Mouse (Mus musculus) lung, adult 18-20 months (tissue): ENCODE measurements around the gene Zbtb17.

Source experiments
- DNase-seq, 2 experiments: peaks; one replicate each; pipeline ENCODE4 v3.0.0; 2022; ENCODE audit warnings: mixed read lengths in 2 of 2

The Zbtb17 gene

GRCm38 (mm10) chr4:141444451-141445327, at the start of gene Zbtb17:
Gene Zbtb17, plus strand, starts transcription at chr4:141444654.
- peak; percentile 86 to 89 for DNase-seq

DNA sequence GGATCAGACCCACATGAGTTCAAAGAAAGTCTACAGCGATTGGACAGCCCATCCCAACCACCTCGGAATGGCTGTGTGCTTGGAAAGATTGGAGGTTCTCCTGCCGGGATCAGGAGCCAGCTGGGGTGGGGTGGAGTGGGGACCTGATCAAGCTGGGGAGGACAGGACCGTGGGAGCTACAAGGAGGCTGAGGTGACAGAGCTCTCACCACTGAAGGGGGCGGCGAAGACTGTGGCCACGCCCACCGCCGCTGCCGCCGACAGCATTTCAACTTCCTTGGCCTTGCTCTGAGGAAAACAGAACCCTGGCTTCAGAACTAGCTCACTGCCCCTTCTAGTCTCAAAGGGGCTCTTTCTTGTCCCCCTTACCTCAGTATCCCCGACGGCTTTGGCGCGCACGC, 49.7 kb upstream of the Zbtb17 start:
- no peak for DNase-seq

GRCm38 (mm10) chr4:141397861-141398260, 46.6 kb upstream of the Zbtb17 start:
- DNase-seq, result no peak

GRCm38 (mm10) chr4:141398545-141398944, 45.9 kb upstream of the Zbtb17 start, which contains the start of gene Clcnka:
Gene Clcnka, minus strand, starts transcription at chr4:141398724.
- DNase-seq, result no peak

DNA sequence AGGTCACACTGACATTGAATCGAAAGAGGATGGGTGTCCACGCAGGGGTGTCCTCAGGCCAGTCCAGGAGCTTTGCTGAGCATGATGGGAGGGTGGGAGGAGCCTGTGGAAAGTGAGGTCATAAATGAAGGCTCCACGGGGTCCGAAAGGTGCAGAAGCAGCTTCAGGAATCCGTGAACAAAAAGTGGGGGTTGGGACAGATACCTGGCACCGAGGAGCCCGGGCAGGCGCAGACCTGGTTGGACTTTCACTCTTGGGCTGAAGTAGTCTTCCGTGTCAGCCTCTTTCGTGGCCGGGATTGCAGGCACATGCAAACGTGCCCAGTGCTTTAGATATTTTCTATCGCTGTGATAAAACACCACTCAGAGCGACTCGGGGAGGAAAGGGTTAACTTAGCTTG, 44.3 kb upstream of the Zbtb17 start:
- DNase-seq, result no peak

DNA sequence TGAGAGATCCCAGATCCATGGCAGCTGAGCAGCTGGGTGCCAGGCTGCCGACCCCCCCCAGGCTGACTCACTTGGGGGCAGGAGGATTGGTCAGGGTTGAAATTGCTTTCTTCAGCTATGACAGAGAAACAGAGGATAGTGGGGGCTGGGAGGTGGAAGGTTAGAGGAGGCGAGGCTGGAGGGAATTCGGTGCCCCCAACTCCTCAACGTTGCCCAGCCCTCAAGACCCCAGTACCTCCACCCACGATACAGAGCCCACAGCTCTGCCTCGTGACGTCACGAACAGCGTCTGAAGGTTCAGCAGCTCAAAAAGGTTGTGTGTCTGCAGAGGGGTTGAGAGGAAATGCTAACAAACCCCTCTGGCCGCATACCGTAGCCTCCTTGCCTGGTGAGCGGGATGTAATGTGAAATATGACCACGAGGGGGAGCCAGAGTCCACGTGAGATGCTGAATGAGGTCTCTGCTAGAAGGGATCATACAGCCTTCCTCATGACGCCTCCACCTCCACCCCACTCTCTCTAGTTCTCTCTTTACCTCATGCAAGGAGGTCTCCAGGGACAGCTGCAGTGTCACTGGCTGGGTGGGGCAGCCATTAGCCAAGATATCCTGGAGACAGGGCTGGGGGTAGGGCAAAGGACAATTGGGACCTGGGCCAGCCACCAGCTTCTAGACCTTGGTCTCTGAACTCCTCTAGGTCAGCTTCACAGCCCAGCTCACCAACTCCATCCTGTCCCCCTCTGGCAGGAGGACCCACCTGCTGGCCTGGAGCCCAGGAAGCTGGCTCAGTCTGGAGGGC, 39.7 kb upstream of the Zbtb17 start:
- peak; percentile 79 for DNase-seq

- DNase-seq, result no peak
Observed at GRCm38 (mm10) chr4:141405314-141405622, 39.2 kb upstream of the Zbtb17 start.

DNA sequence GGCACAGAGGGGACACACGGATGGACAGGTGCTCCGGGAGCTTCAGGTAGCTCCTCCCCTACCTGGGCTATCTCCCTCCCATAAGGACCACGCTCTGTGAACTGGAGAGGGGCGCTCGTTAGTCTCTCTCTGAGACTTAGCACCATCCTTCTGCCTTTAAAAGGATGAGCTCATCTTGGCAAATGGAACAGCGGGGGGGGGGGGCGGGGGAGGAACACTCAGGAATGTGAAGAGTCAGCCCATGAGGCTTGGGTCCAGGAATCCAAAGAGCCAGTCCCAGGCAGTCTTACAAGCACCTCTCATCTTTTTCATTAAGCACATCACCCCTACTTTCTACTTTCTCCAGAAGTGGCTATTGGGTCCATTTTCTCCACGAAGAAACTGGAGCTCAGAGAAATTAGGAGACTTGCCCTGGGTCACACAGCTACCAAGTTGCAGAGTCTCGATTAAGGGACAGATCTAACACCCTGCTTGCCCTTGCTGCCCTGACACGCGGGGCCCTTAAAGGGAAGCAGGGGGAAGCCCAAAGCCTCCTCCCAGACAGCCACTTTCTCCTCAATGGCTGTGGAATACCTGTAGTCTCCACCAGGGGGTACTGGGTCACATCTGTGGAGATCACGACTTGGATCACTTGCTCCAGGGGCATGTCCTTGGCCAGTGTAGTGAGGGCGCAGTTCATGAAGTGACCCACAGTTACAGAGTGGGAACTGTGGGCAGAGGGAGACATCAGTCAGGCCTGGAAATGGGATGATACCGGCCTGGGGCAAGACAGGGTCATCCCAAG, 37.7 kb upstream of the Zbtb17 start:
- peak; percentile 42 to 52 for DNase-seq

DNA sequence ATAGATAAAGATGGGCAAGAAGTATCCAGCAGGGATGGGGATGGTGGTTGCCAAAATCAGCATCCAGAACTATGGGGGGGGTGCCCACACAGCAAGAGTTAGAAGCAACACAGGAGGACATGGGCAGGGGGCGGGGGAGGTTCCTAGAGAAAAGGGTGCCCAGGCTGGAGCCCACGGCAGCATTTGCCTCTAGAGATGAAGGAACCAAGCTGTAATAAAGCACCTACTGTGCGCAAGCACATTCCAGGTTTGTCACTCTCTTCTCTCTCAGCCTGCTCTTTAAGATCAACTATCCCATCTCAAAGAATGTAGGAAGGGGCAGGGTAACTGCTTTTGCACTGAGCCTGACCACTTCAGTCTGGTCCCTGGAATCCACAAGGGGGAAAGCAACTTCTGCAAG, 35.9 kb upstream of the Zbtb17 start:
- DNase-seq, result no peak

DNA sequence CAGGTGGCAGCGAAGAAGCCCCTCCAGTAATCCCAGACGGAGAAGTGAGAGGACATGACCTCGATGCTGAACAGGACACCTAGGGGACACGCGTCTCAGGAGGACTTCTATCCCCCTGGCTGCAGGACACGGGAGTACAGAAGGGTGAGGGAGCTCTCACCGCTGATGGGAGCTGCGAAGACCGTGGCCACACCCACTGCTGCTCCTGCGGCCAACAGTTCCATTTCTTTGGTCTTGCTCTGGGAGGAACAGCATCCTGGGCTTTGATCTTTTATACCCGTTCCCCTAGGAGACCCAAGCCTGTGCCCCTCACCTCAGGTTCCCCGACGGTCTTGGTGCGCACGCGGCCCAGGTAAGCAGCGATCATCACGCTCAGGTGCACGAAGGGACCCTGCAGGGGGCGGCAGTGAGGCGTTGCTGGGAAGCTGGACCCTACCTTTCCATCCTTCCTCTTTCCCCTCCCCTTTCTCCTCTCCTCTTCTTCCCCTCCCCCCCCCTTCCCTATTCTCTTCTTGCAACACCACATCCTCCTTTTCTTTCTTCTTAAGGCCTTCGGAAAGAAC, 32.9 kb upstream of the Zbtb17 start:
- DNase-seq, result no peak

DNA sequence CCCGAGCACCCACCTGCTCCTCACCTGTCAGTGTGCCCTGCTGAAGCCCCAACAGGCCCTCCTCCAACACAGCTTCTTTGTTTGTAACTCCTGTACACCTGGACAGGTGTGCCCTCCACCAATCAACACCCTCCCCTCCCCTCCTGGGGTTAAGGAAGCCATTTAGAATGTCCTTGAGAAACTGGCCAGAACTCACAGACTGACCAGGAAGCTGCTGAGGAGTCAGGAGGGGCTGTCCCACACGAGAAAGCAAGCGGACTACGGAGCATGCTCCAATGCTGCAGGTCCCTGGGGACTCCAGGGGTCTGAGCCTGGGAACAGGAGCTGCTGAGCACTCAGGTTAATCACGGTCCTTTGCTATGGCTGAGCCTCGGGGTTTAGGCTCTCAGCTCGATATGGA, 28.5 kb upstream of the Zbtb17 start, which contains the start of gene Clcnkb:
Clcnkb (minus strand) TSS at position 91 of the 400 bp plus-strand sequence.
- no peak for DNase-seq

GRCm38 (mm10) chr4:141419398-141420191, 24.9 kb upstream of the Zbtb17 start:
- DNase-seq, result peak; percentile 33 to 53

GRCm38 (mm10) chr4:141420192-141420829, 24.1 kb upstream of the Zbtb17 start, which contains the start of gene Hspb7:
Gene Hspb7, plus strand, starts transcription at chr4:141420779.
- DNase-seq, result no peak

DNA sequence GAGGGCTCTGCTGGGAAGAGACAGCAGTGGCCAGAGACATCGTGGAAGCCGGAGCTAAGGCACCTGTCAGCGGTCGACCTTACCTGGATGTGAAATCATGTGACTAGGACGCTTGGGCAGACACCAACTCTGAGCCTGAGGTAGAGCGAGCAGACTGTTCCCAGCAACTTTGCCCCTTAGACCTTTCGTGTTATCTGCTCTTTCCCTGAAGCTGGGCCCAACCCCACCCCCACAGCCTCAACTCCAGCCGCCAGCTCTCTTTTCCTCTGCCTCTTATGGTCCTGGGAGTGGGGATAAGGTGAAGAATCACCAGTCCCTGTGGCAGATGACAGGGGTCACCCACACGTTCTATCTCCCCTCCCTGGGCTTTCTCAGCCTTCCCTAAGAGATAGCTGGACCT, 23.6 kb upstream of the Zbtb17 start:
- DNase-seq, result no peak

DNA sequence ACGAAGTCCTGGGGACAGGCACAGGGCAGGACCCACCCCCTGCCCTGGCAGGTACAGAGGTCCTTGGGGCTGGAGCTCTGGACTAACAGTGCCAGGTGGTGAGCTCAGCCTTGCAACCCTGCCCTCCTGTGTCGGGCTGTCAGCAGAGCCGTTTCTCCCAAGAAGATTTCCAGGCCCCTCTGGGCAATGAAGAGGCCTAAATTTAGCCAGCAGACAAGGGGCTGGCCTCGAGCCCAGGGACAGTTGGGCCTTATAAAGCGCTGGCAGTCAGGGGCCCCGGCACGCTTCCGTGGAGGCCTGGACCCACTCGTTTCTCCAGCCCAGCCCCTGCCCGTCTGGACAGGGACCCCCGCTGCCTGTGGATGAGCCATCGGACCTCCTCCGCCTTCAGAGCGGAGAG, 23.0 kb upstream of the Zbtb17 start:
- peak in 1 of 2 experiments; percentile 30 for DNase-seq

DNA sequence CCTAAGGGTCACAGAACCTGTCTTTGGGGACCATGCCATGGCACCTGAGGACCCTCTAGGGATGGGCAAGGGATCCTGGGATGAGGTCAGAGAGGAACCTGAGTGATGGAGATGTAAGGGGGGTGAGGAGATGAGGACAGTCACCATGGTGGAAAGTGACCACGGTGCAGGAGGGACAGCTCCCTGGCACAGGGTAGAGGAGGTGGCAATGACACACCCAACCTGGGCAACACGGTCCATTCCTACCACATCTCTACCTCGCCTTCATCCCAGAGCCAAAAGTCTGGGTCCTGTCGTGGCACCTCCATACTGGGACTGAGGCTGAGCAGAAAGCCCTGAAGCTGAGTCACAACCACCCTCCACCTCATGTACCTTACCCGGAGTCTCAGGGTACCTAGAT, 21.6 kb upstream of the Zbtb17 start:
- DNase-seq, result no peak

DNA sequence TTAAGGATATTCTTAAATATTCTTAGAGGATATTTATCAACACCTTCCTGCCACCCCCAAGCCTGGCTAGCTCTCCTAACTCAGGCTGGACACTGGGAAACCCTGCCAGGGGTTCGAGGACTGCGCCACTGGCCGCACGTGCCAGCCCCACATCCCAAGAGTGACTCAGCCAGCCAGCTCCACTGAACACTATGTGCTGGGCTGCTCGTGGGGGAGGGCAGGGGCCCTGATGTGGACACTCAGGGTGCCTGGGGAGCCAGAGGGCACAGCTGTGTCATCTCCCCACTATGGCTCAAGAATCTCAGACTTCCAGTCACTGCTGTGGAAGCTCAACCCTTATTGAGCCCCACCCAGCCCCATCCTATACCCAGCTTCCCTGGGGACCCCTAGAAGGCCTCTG, 21.2 kb upstream of the Zbtb17 start:
- DNase-seq, result no peak

- no peak for DNase-seq
Observed at GRCm38 (mm10) chr4:141423691-141424431, 20.6 kb upstream of the Zbtb17 start.

DNA sequence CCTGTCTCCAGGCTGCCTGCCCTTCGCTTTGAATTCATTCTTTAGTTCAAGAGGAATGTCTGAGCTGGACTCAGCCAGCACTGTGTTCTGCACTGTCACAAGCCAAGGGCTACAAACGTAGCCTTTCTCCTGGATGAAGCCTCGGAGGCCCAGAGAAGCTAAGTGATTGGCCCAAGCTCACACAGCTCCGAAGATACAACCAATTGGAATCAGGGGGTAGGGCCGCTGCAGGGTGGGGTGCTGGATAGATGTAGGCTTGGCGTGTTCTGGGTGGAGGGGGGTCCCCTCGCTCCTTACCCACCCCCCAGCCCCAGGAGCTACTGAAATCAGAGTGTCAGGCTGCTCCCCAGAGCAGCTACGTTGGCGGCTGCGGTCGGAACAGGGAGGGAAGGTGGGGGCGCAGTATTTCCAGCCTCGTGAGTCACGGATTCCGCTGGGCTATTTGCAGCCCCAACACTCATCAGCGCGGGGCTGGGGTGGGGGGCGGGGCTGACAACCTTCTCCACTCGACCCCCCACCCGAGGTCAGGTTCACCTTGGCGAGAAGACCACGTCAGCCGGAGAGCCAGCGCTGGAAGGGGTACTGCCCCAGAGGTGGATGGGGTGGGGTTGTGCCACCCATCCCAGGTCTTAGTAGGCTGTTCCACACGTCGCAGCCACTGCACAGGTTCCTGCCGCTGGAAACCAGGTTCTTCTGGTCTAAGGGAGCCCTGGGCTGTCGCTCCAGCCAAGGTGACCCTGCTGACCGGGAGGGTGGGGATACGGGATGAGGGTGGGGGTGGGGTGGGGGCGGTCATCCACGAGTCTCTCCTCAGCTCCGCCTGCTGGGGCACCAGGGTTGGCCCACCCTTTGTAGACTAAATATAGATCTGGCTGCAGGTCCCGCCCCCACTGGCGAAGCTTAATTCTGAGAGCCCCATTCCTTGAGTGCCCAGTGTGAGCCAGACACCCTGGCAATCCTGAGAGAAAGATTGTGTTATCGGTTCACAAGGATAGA, 18.7 kb upstream of the Zbtb17 start:
- peak; percentile 29 to 34 for DNase-seq
